Mouse (Mus musculus) embryo, embryonic 11.5 days (tissue): ENCODE data around the gene Pola2.

ENCODE experiments used
- DNase-seq: peaks from one replicate; pipeline ENCODE4 v3.0.0-alpha.2; 2012; ENCODE audit warnings: low read depth, low spot score

Pola2 gene

GRCm38 (mm10) chr19:5963883-5964562, at the start of gene Pola2:
Pola2 (minus strand) TSS chr19:5964202.
- peak; percentile 84 for DNase-seq

- DNase-seq, result no peak
These were observed 49.7 kb upstream of the Pola2 start for GRCm38 (mm10) chr19:6013691-6014090.

- no peak for DNase-seq
These were observed 45.1 kb upstream of the Pola2 start for GRCm38 (mm10) chr19:6009137-6009536.

DNA sequence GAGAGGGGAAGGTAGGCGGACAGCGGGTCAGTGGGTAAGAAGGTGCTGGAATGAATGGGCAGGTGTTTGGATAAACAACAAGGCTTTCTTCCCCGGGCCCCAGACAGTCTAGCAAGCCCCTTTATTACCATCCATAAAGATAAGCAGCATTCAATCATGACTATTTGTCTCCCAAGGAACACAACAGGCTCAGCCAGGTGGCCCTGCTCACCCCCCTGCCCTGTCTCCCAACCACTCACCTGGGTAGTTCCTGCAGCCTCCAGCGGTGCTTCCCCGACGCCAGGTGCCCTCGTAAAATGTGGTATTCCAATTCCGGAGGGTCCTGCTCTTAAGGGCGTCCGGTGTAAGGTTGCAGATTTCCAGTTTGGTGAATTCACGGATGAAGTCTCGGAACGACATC, 43.0 kb upstream of the Pola2 start:
- DNase-seq, result no peak

- DNase-seq, result no peak
These were observed 41.5 kb upstream of the Pola2 start for GRCm38 (mm10) chr19:6005541-6005940.

DNA sequence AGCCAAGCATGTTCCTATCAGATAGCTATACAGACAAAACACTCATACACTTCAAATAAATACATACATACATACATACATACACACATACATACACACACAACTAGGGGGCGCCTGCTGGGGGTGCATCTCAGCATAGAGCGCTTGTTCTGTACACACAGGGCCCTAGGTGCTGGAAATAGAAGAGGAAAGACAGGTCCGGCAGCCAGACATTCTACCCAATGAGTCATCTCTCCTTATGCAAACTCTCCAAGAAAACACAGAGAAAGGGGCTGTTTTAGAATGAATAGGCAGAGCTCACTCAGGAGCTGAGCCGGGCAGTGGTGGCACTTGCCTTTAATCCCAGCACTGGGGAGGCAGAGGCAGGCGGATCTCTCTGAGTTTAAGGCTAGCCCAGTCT, 36.0 kb upstream of the Pola2 start:
- DNase-seq, result no peak

DNA sequence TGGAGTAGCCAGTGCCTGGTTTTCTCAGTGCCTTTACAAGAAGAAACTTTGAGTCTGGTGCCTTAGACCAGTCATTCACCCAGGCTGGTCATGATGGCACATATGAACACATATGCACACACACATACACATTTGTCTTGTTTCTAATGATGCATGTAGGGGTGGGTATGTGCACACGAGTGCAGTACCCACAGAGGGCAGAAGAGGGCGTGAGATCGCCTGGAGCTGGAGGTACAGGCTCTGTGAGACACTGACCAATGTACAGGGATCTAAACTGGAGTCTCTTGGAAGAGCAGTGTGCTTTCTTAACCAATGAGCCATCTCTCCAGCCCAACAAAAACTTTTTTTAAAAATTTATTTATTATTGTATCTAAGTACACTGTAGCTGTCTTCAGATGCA, 34.2 kb upstream of the Pola2 start:
- DNase-seq, result no peak

DNA sequence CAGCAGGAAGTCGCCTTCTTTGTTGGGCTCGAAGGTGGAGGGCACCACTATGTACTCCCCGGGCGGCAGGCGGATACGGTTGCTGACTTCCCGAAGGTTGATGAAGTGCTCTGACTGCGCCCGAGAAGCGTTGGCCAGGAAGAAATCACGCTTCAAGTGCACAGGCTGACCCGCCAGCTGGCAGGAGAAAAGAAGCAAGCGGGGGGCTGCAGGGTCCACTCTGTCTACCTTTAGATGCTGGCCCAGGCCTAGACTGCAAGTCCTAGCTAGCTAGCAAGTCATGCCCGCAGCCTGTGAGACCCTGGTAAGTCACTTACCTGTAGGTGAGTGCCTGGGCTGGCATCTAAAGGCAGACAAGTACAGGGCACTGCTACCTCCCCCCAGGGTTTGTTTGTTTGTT, 30.7 kb upstream of the Pola2 start:
- DNase-seq, result no peak

- DNase-seq, result no peak
These were observed 28.0 kb upstream of the Pola2 start for GRCm38 (mm10) chr19:5992012-5992411.

DNA sequence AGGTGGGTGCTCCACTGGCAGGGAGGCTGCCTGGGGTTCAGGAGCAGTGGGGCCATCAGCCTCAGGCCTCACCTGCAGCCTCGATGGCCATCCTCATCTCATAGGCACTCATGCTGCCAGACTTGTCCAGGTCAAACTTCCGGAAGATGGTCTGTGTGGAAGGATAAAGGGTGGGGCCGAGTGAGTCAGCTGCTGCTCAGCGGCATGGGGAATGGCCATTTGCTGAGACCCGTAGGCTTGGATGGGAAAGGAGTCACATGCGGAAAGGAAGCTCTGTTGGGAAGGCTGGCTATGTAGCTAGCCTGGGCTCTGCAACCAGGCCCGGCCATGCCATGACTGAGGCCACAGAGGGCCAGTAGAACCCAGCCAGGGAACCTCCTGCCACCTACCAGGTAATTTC, 27.5 kb upstream of the Pola2 start:
- no peak for DNase-seq

DNA sequence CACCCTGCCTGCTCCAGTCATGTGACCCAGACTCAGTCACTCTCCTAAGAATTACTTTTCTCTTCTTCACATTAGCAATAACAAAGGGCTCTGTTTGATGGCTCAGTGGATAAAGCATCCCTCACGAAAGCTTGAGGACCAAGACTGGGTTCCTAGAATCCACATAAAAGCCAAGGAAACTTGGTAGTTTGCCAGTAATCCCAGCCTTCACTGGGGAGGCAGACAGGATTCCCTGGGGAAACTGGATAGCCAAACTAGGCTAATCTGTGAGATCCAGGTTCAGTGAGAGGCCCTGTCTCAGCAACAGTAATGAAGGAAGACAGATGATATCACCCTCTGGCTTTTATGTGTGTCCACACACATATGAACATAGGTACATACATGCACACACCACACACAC, 26.9 kb upstream of the Pola2 start:
- DNase-seq, result no peak

DNA sequence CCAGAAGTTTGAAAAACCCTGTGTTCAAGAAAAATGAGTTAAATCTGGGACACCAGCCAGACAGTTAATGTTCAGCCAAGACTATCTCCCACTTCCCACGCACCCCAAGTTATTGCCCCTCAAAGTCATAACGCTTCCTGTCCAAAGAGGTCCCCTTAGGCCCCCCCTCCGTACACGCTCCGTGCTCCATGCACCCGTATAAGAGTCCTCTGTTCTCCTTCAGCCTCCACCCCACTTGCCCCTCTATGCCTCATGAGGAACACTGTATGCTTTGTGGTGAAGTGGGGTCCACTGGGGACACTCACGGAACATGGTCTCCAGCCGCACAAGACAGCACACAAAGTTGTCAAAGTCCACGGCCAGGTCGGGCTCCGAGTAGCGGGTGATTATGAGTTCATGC, 26.0 kb upstream of the Pola2 start:
- DNase-seq, result no peak

GRCm38 (mm10) chr19:5989585-5989984, 25.6 kb upstream of the Pola2 start:
- no peak for DNase-seq

DNA sequence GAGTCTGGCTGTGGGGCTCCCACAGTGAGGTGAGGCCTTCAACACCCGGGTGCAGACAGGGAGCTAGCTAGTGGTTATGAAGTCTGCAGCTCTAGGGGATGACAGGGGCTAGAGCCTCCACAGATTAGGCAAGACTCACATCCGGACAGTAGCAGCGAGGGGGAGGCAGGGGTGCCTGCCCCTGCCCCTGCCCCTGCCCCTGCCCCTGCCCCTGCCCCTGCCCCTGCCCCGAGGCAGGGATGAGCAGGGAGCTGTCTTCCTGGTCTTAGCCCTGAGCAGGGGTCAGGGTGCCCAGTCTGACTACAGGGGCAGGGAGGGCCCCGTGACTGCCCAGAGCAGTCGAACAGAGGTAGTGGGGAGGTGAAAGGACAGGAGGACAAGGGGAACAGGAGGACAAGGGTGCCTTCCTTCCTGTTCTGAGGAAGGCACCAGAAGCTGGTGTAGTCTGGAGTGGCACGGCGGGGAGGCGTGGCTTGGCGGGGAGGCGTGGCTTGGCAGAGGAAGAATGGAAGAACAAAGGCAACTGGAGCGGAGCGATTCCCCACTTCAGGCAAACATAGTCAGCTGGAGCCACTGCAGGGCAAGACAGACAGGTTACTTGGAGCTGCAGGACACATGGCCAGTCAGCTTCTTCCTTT, 24.9 kb upstream of the Pola2 start:
- peak; percentile 57 for DNase-seq

DNA sequence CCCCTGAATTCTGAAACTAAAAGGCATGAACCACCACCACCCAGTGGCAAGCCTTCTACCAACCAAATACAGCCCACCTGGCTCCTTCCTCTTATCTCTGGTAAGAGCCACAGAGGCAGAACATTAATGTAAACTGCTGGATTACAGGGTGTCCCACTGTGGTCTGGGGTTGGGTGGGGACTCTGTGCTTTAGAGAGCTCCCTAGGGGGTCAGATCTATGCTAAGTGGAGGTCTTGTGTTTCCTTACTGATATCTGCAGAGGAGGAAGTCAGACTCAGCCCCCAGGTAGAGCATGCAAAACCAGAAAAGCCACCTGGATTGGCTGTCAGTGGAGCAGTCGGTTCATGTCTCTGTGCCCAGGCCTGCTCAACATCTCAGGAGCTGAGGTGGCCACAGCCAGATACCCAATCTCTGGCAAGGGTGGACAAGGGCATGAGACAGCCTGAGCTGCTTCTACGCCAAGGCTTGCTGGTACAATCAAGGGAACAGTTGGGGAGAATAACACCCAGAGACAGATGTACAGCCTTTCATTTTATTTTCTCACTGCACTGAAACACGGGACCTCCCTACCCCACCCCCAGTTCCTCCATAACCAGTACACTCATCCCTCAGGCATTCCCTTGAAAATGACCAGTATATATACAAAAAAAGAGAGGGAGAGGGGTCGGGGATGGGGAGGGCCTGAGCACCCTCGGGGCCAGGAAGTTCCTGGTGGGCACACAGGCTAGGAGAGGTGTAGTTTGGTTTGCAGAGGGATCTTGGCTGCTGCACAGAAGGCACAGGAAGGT, 24.2 kb upstream of the Pola2 start:
- DNase-seq, result no peak

GRCm38 (mm10) chr19:5986043-5986442, 22.0 kb upstream of the Pola2 start, which contains the start of gene Slc22a20:
Slc22a20 (minus strand) TSS chr19:5986143.
- no peak for DNase-seq

DNA sequence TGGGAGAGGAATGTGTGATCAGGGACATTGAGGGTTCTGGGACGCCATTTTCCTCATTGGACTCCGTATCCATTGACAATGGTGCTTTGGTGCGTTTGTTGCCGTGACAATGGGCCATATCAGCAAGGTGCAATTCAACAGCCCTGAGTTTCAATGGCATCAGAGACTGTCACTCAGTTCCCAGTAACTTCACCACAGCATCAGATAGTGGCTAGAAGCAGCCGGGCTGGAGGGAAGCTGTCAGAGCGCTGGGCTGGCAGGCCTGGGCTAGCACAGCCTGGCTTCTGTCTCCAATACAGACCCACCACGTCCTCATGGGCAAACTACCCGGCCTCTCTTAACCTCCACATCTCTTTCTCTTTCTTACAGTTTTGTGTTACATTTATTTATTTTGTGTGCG, 16.5 kb upstream of the Pola2 start:
- DNase-seq, result no peak

DNA sequence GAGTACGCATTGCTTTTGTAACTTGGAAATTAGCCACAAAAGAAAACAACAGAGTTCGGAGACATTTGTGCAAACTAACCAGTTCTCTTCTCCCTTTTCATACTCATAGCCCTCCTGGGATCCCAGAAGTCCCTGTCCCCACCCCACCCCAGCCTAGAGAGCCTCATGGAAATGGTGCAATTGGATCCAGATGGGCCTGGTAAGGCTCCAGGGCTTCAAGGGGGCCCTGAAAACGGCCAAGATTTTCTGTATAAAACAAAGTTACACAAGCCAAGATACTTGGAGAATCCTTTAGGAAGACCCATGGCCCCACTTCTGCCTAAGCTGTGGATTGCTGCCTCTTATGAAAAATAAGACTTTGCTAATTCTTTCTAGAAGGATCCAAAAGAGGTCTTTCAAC, 13.7 kb upstream of the Pola2 start:
- no peak for DNase-seq

- DNase-seq, result no peak
These were observed 11.7 kb upstream of the Pola2 start for GRCm38 (mm10) chr19:5975676-5976075.

DNA sequence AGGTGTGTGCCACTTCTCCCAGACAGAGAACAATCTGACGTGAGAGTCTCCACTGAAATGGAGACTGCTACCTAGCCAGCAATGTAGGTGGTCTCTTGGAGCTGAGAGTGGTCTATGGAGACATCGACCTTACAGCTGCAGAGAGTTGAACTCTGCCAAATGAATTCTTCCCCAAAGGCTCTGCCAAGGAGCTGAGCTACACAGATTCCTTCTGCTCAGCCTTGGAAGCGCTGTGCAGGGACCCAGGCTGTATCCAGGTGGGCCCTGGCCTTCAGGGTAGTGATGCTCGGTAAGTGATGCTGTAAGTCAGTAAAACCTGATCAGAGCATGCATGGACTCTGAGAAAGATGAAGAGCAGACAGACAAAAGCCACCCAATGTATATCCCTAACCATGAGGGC, 11.1 kb upstream of the Pola2 start:
- DNase-seq, result no peak

GRCm38 (mm10) chr19:5967664-5968063, 3.7 kb upstream of the Pola2 start:
- no peak for DNase-seq

GRCm38 (mm10) chr19:5966786-5967185, 2.8 kb upstream of the Pola2 start:
- no peak for DNase-seq

DNA sequence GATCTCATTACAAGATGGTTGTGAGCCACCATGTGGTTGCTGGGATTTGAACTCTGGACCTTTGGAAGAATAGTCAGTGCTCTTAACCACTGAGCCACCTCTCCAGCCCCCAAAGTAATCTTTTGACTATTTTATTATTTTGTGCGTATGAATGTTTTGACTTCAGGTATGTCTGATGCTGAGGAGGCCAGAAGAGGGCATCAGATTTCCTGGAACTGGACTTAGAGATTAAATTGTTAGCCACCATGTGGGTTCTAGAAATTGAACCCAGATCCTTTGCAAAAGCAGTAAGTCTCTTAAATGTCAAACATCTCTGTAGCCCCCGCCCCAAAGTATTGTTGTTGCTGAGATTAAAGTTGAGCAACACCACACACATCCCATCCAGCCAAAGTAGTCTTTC, 1.9 kb upstream of the Pola2 start:
- no peak for DNase-seq
